Mouse (Mus musculus) forebrain, embryonic 11.5 days (tissue): ENCODE data around the gene Oas1g. TPM values are rescaled to one million over a fixed set of nuclear protein-coding genes. Genes with fewer than 3 reads are reported as not detected.
A peak's percentile ranks its signal among the peaks of the same experiment; 100 is the strongest.
"Not testable (repeated sequence)": the region's sequence is repeated elsewhere in the genome, so short reads cannot be mapped to it uniquely, and the experiment has no call there.

Experiments used
- ATAC-seq: fragments of 200-750 bp; cut with Nextera tagmentation; replicated peaks from 2 replicates; pipeline ENCODE4 v1.8.0; 2017; ENCODE audit warnings: moderate TSS enrichment; ENCODE audit not compliant: low FRiP score
- DNase-seq: peaks from one replicate; pipeline ENCODE4 v3.0.0-alpha.2; 2017; ENCODE audit warnings: low spot score
- H3K27ac ChIP-seq: fragments of 300-500 bp; sonication (generic); 2 replicates; pipeline ENCODE4 v1.5.1; 2014; ENCODE audit warnings: low read depth, low read length
- H3K27me3 ChIP-seq: fragments of 300-500 bp; sonication (generic); 2 replicates; pipeline ENCODE4 v1.6.1; 2014; ENCODE audit warnings: mild to moderate bottlenecking, low read length, mixed read lengths; ENCODE audit not compliant: control insufficient read depth, insufficient read depth
- H3K36me3 ChIP-seq: fragments of 300-500 bp; sonication (generic); 2 replicates; pipeline ENCODE4 v1.6.1; 2014; ENCODE audit warnings: mild to moderate bottlenecking, low read length, moderate library complexity, mixed read lengths; ENCODE audit not compliant: control insufficient read depth, insufficient read depth
- H3K4me1 ChIP-seq: fragments of 300-500 bp; sonication (generic); replicated peaks from 2 replicates; pipeline ENCODE4 v1.6.1; 2014; ENCODE audit warnings: low read length, mixed read lengths; ENCODE audit not compliant: control insufficient read depth, insufficient read depth
- H3K4me2 ChIP-seq: fragments of 300-500 bp; sonication (generic); 2 replicates; pipeline ENCODE4 v1.6.1; 2014; ENCODE audit warnings: low read depth, mild to moderate bottlenecking, low read length, moderate library complexity, mixed read lengths; ENCODE audit not compliant: severe bottlenecking
- H3K4me3 ChIP-seq: fragments of 300-500 bp; sonication (generic); 2 replicates; pipeline ENCODE4 v1.5.1; 2014; ENCODE audit warnings: low read depth, low read length
- H3K9ac ChIP-seq: fragments of 300-500 bp; sonication (generic); 2 replicates; pipeline ENCODE4 v1.6.1; 2014; ENCODE audit warnings: low read length
- H3K9me3 ChIP-seq: fragments of 300-500 bp; sonication (generic); 2 replicates; pipeline ENCODE4 v1.6.1; 2016; ENCODE audit warnings: low read length, mixed read lengths; ENCODE audit not compliant: control insufficient read depth
- WGBS: fragments of 180-500 bp; shearing (Covaris S2); extraction: QIAGEN DNeasy Blood & Tissue Kit; methylation state at CpG from one replicate; pipeline ENCODE4 v1.1.7; 2014; 5-methylcytosine and 5-hydroxymethylcytosine counted together
- polyA plus RNA-seq: library from polyadenylated mRNA; unstranded; fragments of >200 nt; fragmentation: Nextera tagmentation; extraction: Ambion mirVana; gene quantifications from 2 replicates; pipeline ENCODE4 v1.2.1, GENCODE M21; 2014

Oas1g gene
- polyA plus RNA-seq, 1 experiment from 2014 or later = not detected

GRCm38 (mm10) chr5:120877407-120877806 is 10.0 kb downstream of the Oas1g start:
- not testable (repeated sequence) for H3K36me3 ChIP-seq, H3K27ac ChIP-seq, H3K9me3 ChIP-seq, H3K9ac ChIP-seq, H3K4me3 ChIP-seq, H3K4me2 ChIP-seq, H3K27me3 ChIP-seq, H3K4me1 ChIP-seq, DNase-seq, ATAC-seq
- WGBS = 65% methylated on average over 2 of the region's 2 CpGs

DNA sequence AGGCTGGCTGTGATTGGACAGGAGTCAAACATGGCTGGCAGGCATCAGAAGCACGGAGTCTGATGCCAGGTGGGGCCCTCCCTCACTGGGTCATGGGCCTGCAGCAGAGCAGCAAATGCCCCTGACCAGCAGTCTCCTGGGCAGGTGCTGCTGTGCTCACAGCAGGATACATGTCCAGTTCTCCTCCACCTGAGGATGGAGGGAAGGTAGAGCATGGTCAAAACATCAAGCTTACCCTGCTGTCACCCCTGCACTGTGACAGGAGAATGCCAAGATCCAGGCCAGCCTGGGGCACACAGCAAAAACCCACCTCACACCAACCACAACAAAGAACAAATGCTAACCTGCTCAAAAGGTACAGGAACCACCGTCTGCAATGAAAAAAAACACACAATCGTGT is 10.6 kb downstream of the Oas1g start:
- H3K36me3 ChIP-seq, DNase-seq, H3K9ac ChIP-seq, H3K9me3 ChIP-seq, H3K4me2 ChIP-seq, H3K27me3 ChIP-seq, H3K4me3 ChIP-seq, ATAC-seq, H3K27ac ChIP-seq, H3K4me1 ChIP-seq: not testable (repeated sequence)
- WGBS = 77% methylated on average over 2 of the region's 3 CpGs

- Histone ChIP-seq H3K27ac (no peak overlapping the region), H3K4me1 (no peaks in the 10 kb centered on the region), H3K4me2 (no peak overlapping the region), H3K9ac (no peak overlapping the region), H3K36me3 (no peaks in the 10 kb centered on the region), H3K27me3 (no peaks in the 10 kb centered on the region), H3K4me3 (no peak overlapping the region), H3K9me3 (no peaks in the 10 kb centered on the region)
- no peak for ATAC-seq
- 71% methylated on average over 2 of the region's 2 CpGs for WGBS
- no peak for DNase-seq
Measured at GRCm38 (mm10) chr5:120871469-120871868, 15.9 kb downstream of the Oas1g start.

- ATAC-seq = no peak
- Histone ChIP-seq H3K4me2 (no peak overlapping the region), H3K9me3 (no peaks in the 10 kb centered on the region), H3K4me3 (no peak overlapping the region), H3K27me3 (no peaks in the 10 kb centered on the region), H3K27ac (no peak overlapping the region), H3K9ac (no peak overlapping the region), H3K4me1 (no peaks in the 10 kb centered on the region), H3K36me3 (no peaks in the 10 kb centered on the region)
- 78% methylated on average over 7 of the region's 7 CpGs for WGBS
- DNase-seq = no peak
Measured at GRCm38 (mm10) chr5:120870782-120871181, 16.6 kb downstream of the Oas1g start.

GRCm38 (mm10) chr5:120870081-120870480 is 17.3 kb downstream of the Oas1g start:
- H3K9me3 ChIP-seq = no peaks in the 10 kb centered on the region
- no peak for ATAC-seq
- H3K4me2 ChIP-seq = no peak overlapping the region
- no peaks in the 10 kb centered on the region for H3K27me3 ChIP-seq
- H3K36me3 ChIP-seq = no peaks in the 10 kb centered on the region
- H3K9ac ChIP-seq = no peak overlapping the region
- H3K27ac ChIP-seq = no peak overlapping the region
- no peaks in the 10 kb centered on the region for H3K4me1 ChIP-seq
- H3K4me3 ChIP-seq = no peak overlapping the region
- DNase-seq = peak; percentile 7
- 68% methylated on average over 3 of the region's 3 CpGs for WGBS

GRCm38 (mm10) chr5:120869436-120870015 is 17.9 kb downstream of the Oas1g start:
- Histone ChIP-seq H3K4me3 (no peak overlapping the region), H3K27ac (no peak overlapping the region), H3K4me1 (no peaks in the 10 kb centered on the region), H3K36me3 (no peaks in the 10 kb centered on the region), H3K9me3 (no peaks in the 10 kb centered on the region), H3K4me2 (no peak overlapping the region), H3K9ac (no peak overlapping the region), H3K27me3 (no peaks in the 10 kb centered on the region)
- WGBS = 74% methylated on average over 7 of the region's 7 CpGs
- no peak for ATAC-seq
- peak; percentile 37 for DNase-seq

GRCm38 (mm10) chr5:120865336-120865860 is 22.0 kb downstream of the Oas1g start:
- H3K4me2 ChIP-seq = no peak overlapping the region
- no peaks in the 10 kb centered on the region for H3K36me3 ChIP-seq
- H3K27me3 ChIP-seq = no peaks in the 10 kb centered on the region
- no peaks in the 10 kb centered on the region for H3K9me3 ChIP-seq
- ATAC-seq = no peak
- peak; percentile 58 for DNase-seq
- WGBS = 75% methylated on average over 3 of the region's 3 CpGs
- no peak overlapping the region for H3K4me3 ChIP-seq
- H3K4me1 ChIP-seq = no peaks in the 10 kb centered on the region
- H3K9ac ChIP-seq = no peak overlapping the region
- H3K27ac ChIP-seq = no peak overlapping the region

DNA sequence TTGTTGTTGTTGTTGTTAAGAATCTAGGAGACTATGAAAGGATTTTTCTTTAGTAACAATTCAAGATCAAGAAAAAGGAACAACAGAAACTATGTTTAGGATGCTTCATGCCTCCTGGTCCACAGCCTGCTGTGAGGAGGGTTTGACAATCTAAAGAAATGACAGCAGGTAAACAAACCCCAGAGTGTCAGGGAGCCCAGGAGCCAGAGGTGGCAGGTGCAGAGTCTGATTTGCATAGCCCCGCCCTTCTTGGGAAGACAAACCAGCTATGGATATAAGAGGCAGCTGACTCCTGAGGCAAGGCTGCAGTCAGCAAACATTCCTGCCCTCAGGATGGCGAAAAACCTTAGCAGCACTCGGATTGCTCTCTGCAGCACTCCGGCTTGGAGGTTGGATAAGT is 26.3 kb downstream of the Oas1g start, which contains the start of gene Oas1h:
TSS of gene Oas1h (plus strand) at position 301 of the 400 bp plus-strand sequence.
- Histone ChIP-seq H3K9me3 (no peaks in the 10 kb centered on the region), H3K27me3 (no peaks in the 10 kb centered on the region), H3K9ac (no peak within 1 kb of the TSS), H3K27ac (no peak within 1 kb of the TSS), H3K4me1 (no peaks in the 10 kb centered on the region), H3K36me3 (no peaks in the 10 kb centered on the region), H3K4me3 (no peak within 1 kb of the TSS), H3K4me2 (no peak within 1 kb of the TSS)
- ATAC-seq (no peak), DNase-seq (no peak)
- 59% methylated on average over 4 of the region's 4 CpGs for WGBS

DNA sequence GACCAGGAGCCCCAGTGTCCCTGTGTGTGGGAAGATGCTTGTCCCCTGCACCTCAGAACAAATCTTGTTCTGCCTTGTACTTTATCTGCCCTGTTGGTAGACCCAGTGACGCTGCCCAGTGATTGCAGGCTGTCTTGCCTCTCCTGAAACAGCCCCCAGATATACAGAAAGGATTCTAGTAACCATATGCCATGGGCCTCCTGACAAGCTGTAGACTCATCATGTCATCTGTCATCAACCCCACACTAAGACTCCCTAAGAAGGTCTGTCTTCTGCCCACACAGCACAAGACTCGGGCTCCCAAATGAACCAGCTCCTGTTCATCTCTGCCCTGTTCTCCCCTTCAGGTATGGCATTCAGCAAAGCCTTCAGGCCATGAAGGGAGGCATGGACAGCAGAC is 28.2 kb downstream of the Oas1g start:
- Histone ChIP-seq H3K4me3 (no peak overlapping the region), H3K4me1 (no peaks in the 10 kb centered on the region), H3K9ac (no peak overlapping the region), H3K27me3 (no peaks in the 10 kb centered on the region), H3K4me2 (no peak overlapping the region), H3K9me3 (no peaks in the 10 kb centered on the region; the same call in 1 of the 2 replicates), H3K36me3 (no peaks in the 10 kb centered on the region), H3K27ac (no peak overlapping the region)
- DNase-seq = no peak
- 76% methylated on average over 2 of the region's 2 CpGs for WGBS
- no peak for ATAC-seq
